In the genomic region with DNA sequence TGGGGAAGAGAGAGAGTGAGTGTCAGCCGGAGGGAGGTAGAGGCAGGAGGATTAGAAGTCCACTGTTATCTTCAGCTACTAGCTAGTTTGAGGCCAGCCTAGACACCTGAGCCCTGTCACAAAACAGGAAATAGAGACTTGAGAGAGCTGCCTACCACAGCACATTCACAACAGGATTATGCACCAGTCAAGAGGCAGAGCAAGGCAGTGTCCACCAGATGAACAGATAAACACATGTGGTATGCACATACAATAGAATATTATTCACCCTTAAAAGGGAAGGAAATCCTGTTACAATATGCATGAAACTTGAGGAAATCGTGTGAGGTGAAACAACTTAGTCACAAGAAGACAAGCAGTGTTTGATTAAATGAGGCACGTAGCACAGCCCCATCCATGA, we compare ENCODE assay signal across 16 mouse cellular contexts. TPM values are rescaled to one million over a fixed set of nuclear protein-coding genes. Genes with fewer than 3 reads are reported as not detected.
DNase-seq lines count a peak whose midpoint lies in the region; ATAC-seq lines count a peak whose summit lies in the region.
"Had no signal": no experiment of that assay in that cellular context is flagged by ENCODE, and none has a peak within 500 bp of the region (broad histone marks: within the 10 kb centered on the region; RNA-seq: fewer than 3 reads in every experiment).

No protein-coding gene starts in this region.

- peak; percentile 96 for ATAC-seq in activated CD4-positive, CD25-positive, alpha-beta regulatory T cell, adult 4 months
- peak; percentile 29; the same call in 1 of the 2 replicates for ATAC-seq in megakaryocyte progenitor cell, adult 5-6 weeks (replicated peaks; ENCODE audit: poor library complexity)
- ATAC-seq: forebrain, embryonic 16.5 days; intestine, embryonic 16.5 days; midbrain, embryonic 16.5 days had no signal

- peak; percentile 80 for DNase-seq in 416B (ENCODE audit: low read depth)
- peak; percentile 60 for DNase-seq in CD4-positive helper T cell, adult 2 months (ENCODE audit: low read depth, low spot score)
- DNase-seq in lung, postnatal 36 days, result no peak
- no peak for DNase-seq in adrenal gland, adult 18-20 months (ENCODE audit: low spot score in 2 of 2)
- DNase-seq in kidney, adult 8-10 months, result no peak
- DNase-seq: adrenal gland, postnatal 36 days; cerebellum, postnatal 10 days; gastrocnemius, postnatal 25 days; kidney, postnatal 25 days; lung, embryonic 14.5 days; thymus, adult 18-20 months had no signal

RNA-seq across cellular contexts. Expression of gene Crtc3, which starts 16.4 kb away (rescaled TPM):
- 10 to 100 TPM; 16.6 to 17.1 TPM for polyA plus RNA-seq in activated CD4-positive, CD25-positive, alpha-beta regulatory T cell, adult 4 months (2017; shearing (Covaris generic))
- 18.3 and 26.9 TPM in 2 replicates for total RNA-seq in megakaryocyte progenitor cell, adult 5-6 weeks (2015)
- total RNA-seq in megakaryocyte progenitor cell, adult 5-6 weeks (2017), result 5.6 and 16.3 TPM in 2 replicates
- 10 to 100 TPM; 20.5 to 24.9 TPM for total RNA-seq in adrenal gland, adult 18-20 months (2021)

Comparison
In these comparisons a context has a peak if more than half of its experiments do, and no peak if none do; other contexts are left out.
1. DNase-seq: peak in 416B (single experiment) and CD4-positive helper T cell, adult 2 months (single experiment); none in lung, postnatal 36 days (single experiment), adrenal gland, adult 18-20 months (0 of 2) and kidney, adult 8-10 months (0 of 2).